ENCODE assay signal across 11 mouse cellular contexts in genomic region chr17:30278596-30279378, GRCm38 (mm10).
A peak's percentile ranks its signal among the peaks of the same experiment; 100 is the strongest.
DNase-seq lines count a peak whose midpoint lies in the region; ATAC-seq and TF ChIP-seq lines count a peak whose summit lies in the region.
"Had no signal": no experiment of that assay in that cellular context is flagged by ENCODE, and none has a peak within 500 bp of the region (broad histone marks: within the 10 kb centered on the region; RNA-seq: fewer than 3 reads in every experiment).

No protein-coding gene starts in this region.

- ATAC-seq in hindbrain, embryonic 11.5 days (ENCODE audit: low FRiP score) = no peak
- 0 out of 2 replicates have a peak, but pooled peaks have one; percentile 32 for ATAC-seq in midbrain, embryonic 15.5 days (replicated peaks)

- no peak for TF ChIP-seq CTCF in layer of hippocampus, adult 2 months (conservative IDR thresholded peaks at IDR 0.05)
- no peak for TF ChIP-seq CTCF in cerebellum, adult 2 months (IDR thresholded peaks at IDR 0.05; ENCODE audit: borderline replicate concordance, insufficient read depth, low read depth, low read length)

- DNase-seq in layer of hippocampus, adult 2 months (ENCODE audit: low spot score in 2 of 2) = peak in 1 of 2 experiments; percentile 49
- no peak for DNase-seq in layer of hippocampus, adult 18-20 months (ENCODE audit: low spot score in 2 of 2)
- peak; percentile 69 for DNase-seq in adipocyte (ENCODE audit: low spot score)
- DNase-seq in hindbrain, embryonic 11.5 days (ENCODE audit: low spot score) = peak; percentile 31
- no peak for DNase-seq in urinary bladder, adult 2 months (ENCODE audit: low spot score)
- no peak for DNase-seq in layer of hippocampus, postnatal 36 days
- DNase-seq in cerebellum, adult 2 months = no peak
- DNase-seq: adrenal gland, adult 8-10 months; heart, postnatal 36 days had no signal

- no peaks in the 10 kb centered on the region for H3K27me3 ChIP-seq in hindbrain, embryonic 11.5 days (ENCODE audit: control insufficient read depth, insufficient read depth, low read length)
- no peaks in the 10 kb centered on the region for H3K27me3 ChIP-seq in midbrain, embryonic 15.5 days (replicated peaks)
- H3K27me3 ChIP-seq in cerebellum, adult 2 months (ENCODE audit: control insufficient read depth, insufficient read depth, low read length) = no peaks in the 10 kb centered on the region

- no peaks in the 10 kb centered on the region for H3K36me3 ChIP-seq in hindbrain, embryonic 11.5 days (ENCODE audit: control insufficient read depth, insufficient read depth, low read length)
- H3K36me3 ChIP-seq in midbrain, embryonic 15.5 days (replicated peaks) = 0 out of 2 replicates have a peak, but pooled peaks cover 3% of the 10 kb centered on the region

- WGBS in hindbrain, embryonic 11.5 days = 27% methylated on average over 16 of the region's 16 CpGs
- 16% methylated on average over 16 of the region's 16 CpGs for WGBS in midbrain, embryonic 15.5 days
- WGBS in cerebellum, adult 2 months = 82% methylated on average over 16 of the region's 16 CpGs

- peak overlapping the region; percentile 76 for H3K27ac ChIP-seq in layer of hippocampus, adult 2 months
- peak overlapping the region; percentile 51; the same call in 1 of the 2 replicates for H3K27ac ChIP-seq in hindbrain, embryonic 11.5 days (ENCODE audit: low read depth, low read length)
- H3K27ac ChIP-seq in midbrain, embryonic 15.5 days = peak overlapping the region; percentile 45; the same call in 1 of the 2 replicates
- H3K27ac ChIP-seq in cerebellum, adult 2 months (ENCODE audit: insufficient read depth, low read length) = no peak overlapping the region
- H3K27ac ChIP-seq: stomach, postnatal 0 days had no signal

- H3K4me3 ChIP-seq in layer of hippocampus, adult 2 months = no peak overlapping the region
- no peak overlapping the region for H3K4me3 ChIP-seq in hindbrain, embryonic 11.5 days (ENCODE audit: low read depth, low read length)
- no peak overlapping the region for H3K4me3 ChIP-seq in midbrain, embryonic 15.5 days
- no peak overlapping the region for H3K4me3 ChIP-seq in cerebellum, adult 2 months (replicated peaks; ENCODE audit: insufficient read depth, low read depth, low read length)

- H3K9me3 ChIP-seq in hindbrain, embryonic 11.5 days (ENCODE audit: control insufficient read depth, low read length) = no peaks in the 10 kb centered on the region
- no peaks in the 10 kb centered on the region for H3K9me3 ChIP-seq in midbrain, embryonic 15.5 days

- H3K4me2 ChIP-seq in hindbrain, embryonic 11.5 days (replicated peaks; ENCODE audit: low read depth, low read length) = no peak overlapping the region
- 0 out of 2 replicates have a peak overlapping the region, but pooled peaks have one; percentile 0 for H3K4me2 ChIP-seq in midbrain, embryonic 15.5 days

- H3K4me1 ChIP-seq in hindbrain, embryonic 11.5 days (replicated peaks; ENCODE audit: control insufficient read depth, insufficient read depth, low read length) = peaks cover 11% of the 10 kb centered on the region; the same call in 1 of the 2 replicates
- H3K4me1 ChIP-seq in midbrain, embryonic 15.5 days = peaks cover 12% of the 10 kb centered on the region
- peaks cover 10% of the 10 kb centered on the region; the same call in 1 of the 2 replicates for H3K4me1 ChIP-seq in cerebellum, adult 2 months (ENCODE audit: control insufficient read depth, insufficient read depth, low read length)

- TF ChIP-seq POLR2A in cerebellum, adult 2 months (IDR thresholded peaks at IDR 0.05; ENCODE audit: borderline replicate concordance, insufficient read depth, low read length) = no peak

- H3K9ac ChIP-seq in hindbrain, embryonic 11.5 days (ENCODE audit: low read depth, low read length) = no peak overlapping the region
- H3K9ac ChIP-seq in midbrain, embryonic 15.5 days = no peak overlapping the region

Comparison
In these comparisons a context has a peak if more than half of its experiments do, and no peak if none do; other contexts are left out.
1. DNase-seq: peak in adipocyte (single experiment) and hindbrain, embryonic 11.5 days (single experiment); none in layer of hippocampus, adult 18-20 months (0 of 2), urinary bladder, adult 2 months (single experiment), layer of hippocampus, postnatal 36 days (0 of 2) and cerebellum, adult 2 months (0 of 2).